Mouse (Mus musculus) midbrain, embryonic 10.5 days (tissue): ENCODE data around the gene Olfr512. TPM values are rescaled to one million over a fixed set of nuclear protein-coding genes. Genes with fewer than 3 reads are reported as not detected.

ENCODE experiments used
- DNase-seq: peaks from one replicate; pipeline ENCODE4 v3.0.0-alpha.2; 2017; ENCODE audit warnings: low spot score
- H3K27ac ChIP-seq: fragments of 300-500 bp; sonication (generic); replicated peaks from 2 replicates; pipeline ENCODE4 v1.5.1; 2016; ENCODE audit warnings: mild to moderate bottlenecking
- H3K27me3 ChIP-seq: fragments of 300-500 bp; sonication (generic); 2 replicates; pipeline ENCODE4 v1.6.1; 2016; ENCODE audit warnings: low read depth, mild to moderate bottlenecking; ENCODE audit not compliant: poor library complexity, severe bottlenecking
- H3K36me3 ChIP-seq: fragments of 300-500 bp; sonication (generic); 2 replicates; pipeline ENCODE4 v1.6.1; 2016; ENCODE audit warnings: mild to moderate bottlenecking, moderate library complexity
- H3K4me1 ChIP-seq: fragments of 300-500 bp; sonication (generic); 2 replicates; pipeline ENCODE4 v1.6.1; 2016
- H3K4me3 ChIP-seq: fragments of 300-500 bp; sonication (generic); 2 replicates; pipeline ENCODE4 v1.5.1; 2016; ENCODE audit warnings: mild to moderate bottlenecking, moderate library complexity
- H3K9me3 ChIP-seq: fragments of 300-500 bp; sonication (generic); replicated peaks from 2 replicates; pipeline ENCODE4 v1.6.1; 2016; ENCODE audit warnings: mild to moderate bottlenecking
- WGBS: fragments of 180-500 bp; shearing (Covaris S2); methylation state at CpG from one replicate; pipeline ENCODE4 v1.1.7; 2016; 5-methylcytosine and 5-hydroxymethylcytosine counted together
- polyA plus RNA-seq: library from polyadenylated mRNA; unstranded; fragments of >200 nt; fragmentation: Nextera tagmentation; extraction: Ambion mirVana; gene quantifications from 2 replicates; pipeline ENCODE4 v1.2.1, GENCODE M21; 2016

The Olfr512 gene
- not detected in 2 replicates for polyA plus RNA-seq

GRCm38 (mm10) chr7:108713020-108713419 is at the start of gene Olfr512:
Gene Olfr512, plus strand, starts transcription at chr7:108713320.
- H3K4me3 ChIP-seq, result no peak within 1 kb of the TSS
- H3K27ac ChIP-seq, result no peak within 1 kb of the TSS
- no peak for DNase-seq
- H3K4me1 ChIP-seq, result no peaks in the 10 kb centered on the region
- no peaks in the 10 kb centered on the region for H3K36me3 ChIP-seq
- no peaks in the 10 kb centered on the region for H3K9me3 ChIP-seq
- no peaks in the 10 kb centered on the region for H3K27me3 ChIP-seq

- Histone ChIP-seq H3K27me3 (no peaks in the 10 kb centered on the region), H3K4me1 (no peaks in the 10 kb centered on the region), H3K9me3 (no peaks in the 10 kb centered on the region), H3K27ac (no peak within 1 kb of the TSS), H3K36me3 (no peaks in the 10 kb centered on the region), H3K4me3 (no peak within 1 kb of the TSS)
- WGBS, result 92% methylated on average over 1 of the region's 1 CpGs
- no peak for DNase-seq
Observed at GRCm38 (mm10) chr7:108666118-108666517, 47.0 kb upstream of the Olfr512 start, which contains the start of gene Olfr510. Gene Olfr510, plus strand, starts transcription at chr7:108666418.

- Histone ChIP-seq H3K36me3 (no peaks in the 10 kb centered on the region), H3K4me1 (no peaks in the 10 kb centered on the region), H3K27ac (no peak overlapping the region), H3K9me3 (peaks cover 9% of the 10 kb centered on the region; the same call in 1 of the 2 replicates), H3K27me3 (no peaks in the 10 kb centered on the region), H3K4me3 (no peak overlapping the region)
- no peak for DNase-seq
- WGBS, result 80% methylated on average over 1 of the region's 1 CpGs
Observed at GRCm38 (mm10) chr7:108671058-108671457, 42.1 kb upstream of the Olfr512 start.

GRCm38 (mm10) chr7:108678886-108679285 is 34.2 kb upstream of the Olfr512 start:
- Histone ChIP-seq H3K4me3 (no peak overlapping the region), H3K4me1 (no peaks in the 10 kb centered on the region), H3K36me3 (no peaks in the 10 kb centered on the region), H3K27ac (no peak overlapping the region), H3K27me3 (no peaks in the 10 kb centered on the region), H3K9me3 (peaks cover 13% of the 10 kb centered on the region; the same call in 1 of the 2 replicates)
- 82% methylated on average over 4 of the region's 4 CpGs for WGBS
- DNase-seq, result no peak

GRCm38 (mm10) chr7:108750673-108751072 is 37.6 kb downstream of the Olfr512 start, which contains the start of gene Olfr513:
Gene Olfr513, plus strand, starts transcription at chr7:108750973.
- Histone ChIP-seq H3K36me3 (no peaks in the 10 kb centered on the region), H3K9me3 (no peaks in the 10 kb centered on the region), H3K4me1 (no peaks in the 10 kb centered on the region), H3K4me3 (no peak within 1 kb of the TSS), H3K27ac (no peak within 1 kb of the TSS), H3K27me3 (no peaks in the 10 kb centered on the region)
- DNase-seq, result no peak
- WGBS, result 78% methylated on average over 1 of the region's 1 CpGs

- peaks cover 5% of the 10 kb centered on the region for H3K4me1 ChIP-seq
- no peaks in the 10 kb centered on the region for H3K9me3 ChIP-seq
- H3K36me3 ChIP-seq, result no peaks in the 10 kb centered on the region
- no peak overlapping the region for H3K27ac ChIP-seq
- DNase-seq, result no peak
- 31% methylated on average over 3 of the region's 3 CpGs for whole genome bisulfite sequencing
- H3K27me3 ChIP-seq, result no peaks in the 10 kb centered on the region
- H3K4me3 ChIP-seq, result no peak overlapping the region
Observed at GRCm38 (mm10) chr7:108760411-108760810, 47.3 kb downstream of the Olfr512 start.

Other genes starting within 250 kb of the Olfr512 start
- not detected in 2 replicates for gene Olfr498, start 248.0 kb upstream of the Olfr512 start, polyA plus RNA-seq
- gene Olfr502, start 188.3 kb upstream of the Olfr512 start, polyA plus RNA-seq, result not detected in 2 replicates
- gene Olfr503, start 168.8 kb upstream of the Olfr512 start, polyA plus RNA-seq, result not detected in 2 replicates
- gene Olfr504, start 147.5 kb upstream of the Olfr512 start, polyA plus RNA-seq, result not detected in 2 replicates
- not detected in 2 replicates for gene Olfr506, start 102.5 kb upstream of the Olfr512 start, polyA plus RNA-seq
- gene Olfr507, start 91.5 kb upstream of the Olfr512 start, polyA plus RNA-seq, result not detected in 2 replicates
- not detected in 2 replicates for gene Olfr508, start 83.3 kb upstream of the Olfr512 start, polyA plus RNA-seq
- gene Olfr509, start 61.4 kb upstream of the Olfr512 start, polyA plus RNA-seq, result not detected in 2 replicates
- not detected in 2 replicates for gene Olfr510, start 46.9 kb upstream of the Olfr512 start, polyA plus RNA-seq
- gene Olfr513, start 37.7 kb downstream of the Olfr512 start, polyA plus RNA-seq, result not detected in 2 replicates
- not detected in 2 replicates for gene Olfr514, start 112.7 kb downstream of the Olfr512 start, polyA plus RNA-seq
- not detected in 2 replicates for gene Olfr516, start 137.2 kb downstream of the Olfr512 start, polyA plus RNA-seq
- not detected in 2 replicates for gene Olfr517, start 159.1 kb downstream of the Olfr512 start, polyA plus RNA-seq
- not detected in 2 replicates for gene Olfr518, start 171.7 kb downstream of the Olfr512 start, polyA plus RNA-seq
- gene Olfr519, start 181.1 kb downstream of the Olfr512 start, polyA plus RNA-seq, result not detected in 2 replicates
- not detected in 2 replicates for gene Nlrp10, start 216.9 kb downstream of the Olfr512 start, polyA plus RNA-seq
- gene Eif3f, start 221.1 kb downstream of the Olfr512 start, polyA plus RNA-seq, result 75.4 and 76.0 TPM in 2 replicates
- 5.4 and 8.9 TPM in 2 replicates for gene Tub, start 237.0 kb downstream of the Olfr512 start, polyA plus RNA-seq